Mouse (Mus musculus) gastrocnemius, adult 2 months (tissue): Measurements from ENCODE around the gene Prx. TPM values are rescaled to one million over a fixed set of nuclear protein-coding genes. Genes with fewer than 3 reads are reported as not detected.
"Not testable (repeated sequence)": the region's sequence is repeated elsewhere in the genome, so short reads cannot be mapped to it uniquely, and the experiment has no call there.

Experiments used
- DNase-seq: peaks from one replicate; pipeline ENCODE4 v3.0.0; 2022
- H3K27ac ChIP-seq: fragments of 200-600 bp; 2 replicates; pipeline ENCODE4 v1.8.1; 2022; ENCODE audit warnings: mild to moderate bottlenecking
- H3K4me3 ChIP-seq: fragments of 200-600 bp; 2 replicates; pipeline ENCODE4 v1.8.1; 2022; ENCODE audit warnings: mild to moderate bottlenecking, moderate library complexity
- CTCF ChIP-seq: fragments of 200-600 bp; IDR thresholded peaks from 2 replicates; pipeline ENCODE4 v1.8.1; 2022; ENCODE audit warnings: antibody characterized with exemption, mild to moderate bottlenecking, moderate library complexity
- intact Hi-C: fragments of 180-260 bp; cut with DNase I; formaldehyde crosslinking; loops from one replicate; pipeline ENCODE4 v1.15.1; 2025
- total RNA-seq, 2 experiments: library from RNA; stranded (reverse); gene quantifications; 2 replicates each; pipeline ENCODE4 v1.2.3; 2021

Gene Prx
- total RNA-seq, 2 experiments from 2014 or later = 3.1 to 4.1 TPM

GRCm38 (mm10) chr7:27487740-27488268 is 11.3 kb upstream of the Prx start:
- TF ChIP-seq CTCF = no peak
- peak overlapping the region; percentile 91 for H3K4me3 ChIP-seq
- peak overlapping the region; percentile 98 for H3K27ac ChIP-seq
- peak; percentile 78 for DNase-seq
- intact Hi-C loops = no loop called here

- DNase-seq = no peak
- intact Hi-C loops = no loop called here
- TF ChIP-seq CTCF = no peak
- Histone ChIP-seq H3K4me3 (peak overlapping the region; percentile 71), H3K27ac (peak overlapping the region; percentile 98)
These were observed 9.8 kb upstream of the Prx start for GRCm38 (mm10) chr7:27489270-27489869.

- Histone ChIP-seq H3K27ac (peak overlapping the region; percentile 98), H3K4me3 (peak overlapping the region; percentile 71)
- TF ChIP-seq CTCF = no peak
- intact Hi-C loops = loop anchor here (2.0 to 5.0 kb wide), 2 partner anchors 17 to 1682 kb away; partner anchors contain the start of genes Ggn and Spred3
- DNase-seq = no peak
These were observed 8.9 kb upstream of the Prx start for GRCm38 (mm10) chr7:27490227-27490542.

GRCm38 (mm10) chr7:27490543-27491329 is 8.4 kb upstream of the Prx start:
- TF ChIP-seq CTCF = peak; percentile 96
- intact Hi-C loops = loop anchor here (2.0 to 5.0 kb wide), 2 partner anchors 16 to 1682 kb away; partner anchors contain the start of genes Ggn and Spred3
- Histone ChIP-seq H3K27ac (peak overlapping the region; percentile 98), H3K4me3 (peak overlapping the region; percentile 71)
- DNase-seq = peak; percentile 98

DNA sequence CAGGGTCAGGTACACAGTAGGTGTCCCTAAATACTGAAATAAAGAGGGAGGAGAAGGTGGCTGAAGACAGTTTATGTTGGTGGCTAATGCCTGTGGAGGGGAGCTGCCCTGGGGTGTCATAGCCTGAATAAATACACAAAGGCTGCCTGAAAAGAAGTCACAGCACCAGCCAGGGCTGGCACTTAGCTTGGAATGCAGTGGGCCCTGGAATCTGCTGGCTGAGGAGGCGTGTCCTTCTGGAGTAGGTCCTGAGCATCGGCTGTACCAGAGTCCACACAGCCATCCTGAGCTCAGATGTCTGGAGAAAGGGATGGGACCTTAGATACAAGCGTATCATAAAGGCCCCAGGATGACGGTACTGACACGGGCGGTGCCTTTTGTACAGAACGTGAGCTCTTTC is 7.3 kb upstream of the Prx start:
- no peak for DNase-seq
- Histone ChIP-seq H3K27ac (peak overlapping the region; percentile 98), H3K4me3 (no peak overlapping the region)
- TF ChIP-seq CTCF = no peak
- intact Hi-C loops = loop anchor here (2.0 to 5.0 kb wide), 2 partner anchors 15 to 1680 kb away; partner anchors contain the start of genes Ggn and Spred3

- no peak for TF ChIP-seq CTCF
- H3K4me3 ChIP-seq = no peak overlapping the region
- intact Hi-C loops = loop anchor here (5.0 kb wide), 1 partner anchor 1679 kb away; the partner anchor contains the start of genes Ggn and Spred3
- no peak for DNase-seq
- peak overlapping the region; percentile 98; the same call in 1 of the 2 replicates for H3K27ac ChIP-seq
These were observed 6.1 kb upstream of the Prx start for GRCm38 (mm10) chr7:27493022-27493421.

- intact Hi-C loops = loop anchor here (5.0 kb wide), 1 partner anchor 1679 kb away; the partner anchor contains the start of genes Ggn and Spred3
- 0 out of 2 replicates have a peak overlapping the region, but pooled peaks have one; percentile 13 for H3K27ac ChIP-seq
- no peak overlapping the region for H3K4me3 ChIP-seq
- no peak for TF ChIP-seq CTCF
- DNase-seq = no peak
These were observed 5.7 kb upstream of the Prx start for GRCm38 (mm10) chr7:27493450-27493849.

- intact Hi-C loops = loop anchor here (5.0 kb wide), 1 partner anchor 1677 kb away; the partner anchor contains the start of genes Ggn and Spred3
- H3K27ac ChIP-seq, H3K4me3 ChIP-seq, DNase-seq: not testable (repeated sequence)
These were observed 4.3 kb upstream of the Prx start for GRCm38 (mm10) chr7:27494659-27495367.

GRCm38 (mm10) chr7:27501620-27502019 is 2.5 kb downstream of the Prx start:
- DNase-seq = peak; percentile 82
- no peak for TF ChIP-seq CTCF
- Histone ChIP-seq H3K27ac (peak overlapping the region; percentile 90), H3K4me3 (peak overlapping the region; percentile 37)
- intact Hi-C loops = no loop called here

GRCm38 (mm10) chr7:27506765-27507370 is 7.7 kb downstream of the Prx start:
- no peak for TF ChIP-seq CTCF
- DNase-seq = no peak
- intact Hi-C loops = loop anchor here (2.0 kb wide), 1 partner anchor 16 kb away; no protein-coding TSS in a partner anchor
- peak overlapping the region; percentile 97 for H3K27ac ChIP-seq
- peak overlapping the region; percentile 87 for H3K4me3 ChIP-seq

- intact Hi-C loops = loop anchor here (2.0 kb wide), 2 partner anchors 17 to 19 kb away; no protein-coding TSS in a partner anchor
- Histone ChIP-seq H3K4me3 (peak overlapping the region; percentile 87), H3K27ac (peak overlapping the region; percentile 97)
- peak; percentile 98 for DNase-seq
- peak; percentile 21 for TF ChIP-seq CTCF
These were observed 8.9 kb downstream of the Prx start for GRCm38 (mm10) chr7:27507711-27508647.
